Mouse (Mus musculus) liver, postnatal 0 days (tissue): ENCODE results near the gene Dnah7c.
"Not testable (repeated sequence)": the region's sequence is repeated elsewhere in the genome, so short reads cannot be mapped to it uniquely, and the experiment has no call there.

Experiments
- CTCF ChIP-seq: sonication (generic); IDR thresholded peaks from 2 replicates; pipeline ENCODE4 v1.5.1; 2016; ENCODE audit warnings: antibody characterized with exemption, low read depth
- EP300 ChIP-seq: IDR thresholded peaks from 2 replicates; pipeline ENCODE4 v1.6.1; 2016; ENCODE audit warnings: antibody characterized with exemption, low read depth, mild to moderate bottlenecking

DNA sequence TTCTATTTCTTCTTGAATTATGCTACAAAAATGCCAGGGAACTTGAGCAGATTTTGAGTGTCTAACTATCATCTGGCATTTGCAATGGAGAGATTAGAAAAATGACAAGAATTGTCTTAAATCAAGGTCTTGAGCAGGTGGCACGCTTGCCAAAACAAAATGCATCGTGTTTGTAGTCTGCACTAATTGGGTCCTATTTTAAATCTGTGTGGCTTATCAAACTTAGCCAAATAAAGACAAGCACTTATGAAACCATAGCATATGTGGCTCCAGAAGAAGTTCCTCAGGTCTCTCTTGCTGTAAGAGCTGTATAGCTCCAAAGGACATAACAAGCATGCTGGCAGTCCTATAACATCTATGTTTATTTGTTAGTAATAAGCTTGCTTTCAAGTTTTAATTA lies 300.3 kb downstream of the Dnah7c start:
- TF ChIP-seq CTCF, EP300: not testable (repeated sequence)
